Mouse (Mus musculus): ENCODE measurements around the gene Prpf31.
"Not testable (repeated sequence)": the region's sequence is repeated elsewhere in the genome, so short reads cannot be mapped to it uniquely, and the experiment has no call there.

Gene Prpf31

DNA sequence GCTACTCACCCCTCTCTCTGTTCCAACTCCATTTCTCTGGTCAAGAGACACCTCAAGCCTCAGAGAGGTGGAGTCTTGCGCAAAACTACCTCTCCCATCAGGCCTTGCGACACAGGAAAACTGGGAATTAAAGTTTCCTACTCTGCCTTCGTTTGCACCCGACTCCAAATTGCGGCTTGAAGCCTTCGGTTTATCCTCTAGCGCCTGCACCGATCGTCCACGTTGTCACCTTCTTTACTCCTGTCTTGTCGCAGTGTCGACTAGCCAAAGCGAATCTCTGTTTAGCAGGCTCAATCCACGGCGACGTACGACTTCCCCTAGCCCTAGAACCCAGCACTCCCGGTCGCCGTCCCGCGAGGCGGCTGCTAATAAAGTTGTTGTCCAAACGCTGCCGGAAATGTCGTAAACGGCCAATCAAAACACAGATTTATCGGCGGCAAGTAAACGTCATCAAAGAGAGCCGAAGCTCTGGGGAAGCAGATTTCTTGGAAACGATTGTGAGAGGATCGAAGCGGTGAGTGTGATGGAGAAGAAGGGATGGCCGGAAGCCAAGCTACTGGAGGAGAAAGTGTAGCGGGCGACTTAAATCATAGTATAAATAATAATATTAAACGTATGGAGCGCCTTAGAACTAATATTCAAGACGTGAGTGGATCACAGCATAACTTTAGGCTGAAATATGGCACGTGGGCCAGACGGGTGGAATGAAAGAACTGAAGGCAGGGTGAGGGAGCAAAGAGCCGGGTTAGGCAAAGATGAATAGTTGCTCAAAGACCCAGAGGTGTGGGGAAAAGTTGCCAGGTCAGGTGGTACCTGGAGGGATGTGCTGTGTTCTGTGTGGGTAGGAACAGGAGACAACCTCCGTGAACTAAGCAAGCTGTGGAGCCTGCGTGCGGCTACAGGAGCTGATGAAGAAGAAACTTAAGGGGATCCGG, at the start of gene Prpf31, which contains the start of gene Tfpt:
Gene Prpf31, plus strand, starts transcription at position 443 of the 935 bp plus-strand sequence.
Gene Tfpt, minus strand, starts transcription at position 387 of the 935 bp plus-strand sequence.
- DNase-seq (ENCODE audit: low spot score), result peak; percentile 87

DNA sequence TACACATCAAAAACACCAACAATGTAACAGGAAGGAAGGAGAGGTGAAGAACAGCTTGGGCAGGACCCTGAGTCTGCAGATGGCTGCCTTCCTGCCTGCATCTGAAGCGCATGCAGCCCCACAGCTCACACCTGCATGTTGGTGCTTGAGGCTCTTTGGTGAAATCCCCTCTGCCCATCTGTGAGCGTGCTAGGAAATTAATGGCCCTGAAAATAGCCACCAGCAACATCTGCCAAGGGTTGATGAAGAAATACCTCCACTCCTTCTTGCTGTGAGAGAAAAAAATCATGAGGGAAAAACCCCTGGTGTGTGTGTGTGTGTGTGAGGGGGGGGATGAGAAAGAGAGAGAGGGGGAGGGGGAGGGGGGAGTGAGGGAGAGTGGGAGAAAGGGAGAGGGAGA, 49.8 kb upstream of the Prpf31 start:
- DNase-seq (ENCODE audit: low spot score), result no peak

DNA sequence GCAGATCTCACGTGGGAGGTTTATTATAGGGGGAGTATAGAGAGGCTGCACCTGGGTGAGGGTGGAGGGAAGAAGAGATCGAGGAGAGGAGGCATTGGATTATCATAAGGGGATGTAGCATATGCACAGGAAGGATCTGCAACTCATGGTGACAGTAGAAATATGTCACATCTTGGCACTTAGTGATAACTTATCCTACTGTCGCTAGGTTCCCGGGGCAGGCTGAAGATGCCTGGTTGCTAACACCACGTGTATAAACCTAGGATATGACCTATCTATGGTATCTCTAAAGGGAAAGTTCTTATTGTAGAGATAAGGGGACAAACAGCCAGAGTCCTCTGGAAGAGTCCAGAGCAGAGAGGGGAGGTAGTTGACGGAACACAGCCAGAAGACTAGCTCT, 44.0 kb upstream of the Prpf31 start:
- no peak for DNase-seq (ENCODE audit: low spot score)

DNA sequence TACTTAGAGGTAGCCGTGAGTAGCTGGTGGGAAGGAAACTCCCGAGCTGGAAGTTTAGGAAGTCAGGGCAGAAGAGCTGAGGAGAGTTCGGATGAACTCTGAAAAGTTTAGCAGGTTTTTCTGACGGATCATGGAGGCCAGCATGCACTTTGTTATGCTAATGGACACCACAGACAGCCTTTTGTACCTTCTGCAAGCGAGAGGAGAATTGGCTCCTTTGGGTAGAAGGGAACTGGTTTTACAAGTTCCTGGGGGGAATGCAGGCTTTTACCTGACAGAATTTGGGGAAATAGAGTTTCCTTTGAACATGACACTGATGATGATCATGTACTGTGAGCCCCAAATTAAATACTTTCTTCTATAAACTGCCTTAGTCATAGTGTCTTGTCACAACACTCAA, 43.5 kb upstream of the Prpf31 start:
- DNase-seq (ENCODE audit: low spot score), result no peak

DNA sequence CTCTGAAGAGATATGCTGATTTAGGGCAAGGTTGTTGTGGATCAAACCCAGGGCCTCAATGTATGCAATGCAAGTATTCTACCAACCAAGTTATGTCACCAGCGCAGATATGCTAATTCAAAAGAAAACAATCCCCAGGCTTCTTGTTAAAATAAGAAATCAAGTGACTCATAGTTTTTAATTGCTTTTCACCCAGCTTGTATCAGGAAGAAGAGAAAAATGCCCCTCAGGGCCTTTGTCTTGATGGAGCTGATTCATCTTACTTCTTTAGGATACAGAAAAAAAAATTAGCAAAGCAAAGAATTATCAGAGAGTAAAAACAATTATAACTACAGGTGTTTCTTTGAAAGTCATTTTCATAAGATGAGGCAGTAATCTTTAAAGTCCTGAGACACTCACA, 42.5 kb upstream of the Prpf31 start:
- no peak for DNase-seq (ENCODE audit: low spot score)

DNA sequence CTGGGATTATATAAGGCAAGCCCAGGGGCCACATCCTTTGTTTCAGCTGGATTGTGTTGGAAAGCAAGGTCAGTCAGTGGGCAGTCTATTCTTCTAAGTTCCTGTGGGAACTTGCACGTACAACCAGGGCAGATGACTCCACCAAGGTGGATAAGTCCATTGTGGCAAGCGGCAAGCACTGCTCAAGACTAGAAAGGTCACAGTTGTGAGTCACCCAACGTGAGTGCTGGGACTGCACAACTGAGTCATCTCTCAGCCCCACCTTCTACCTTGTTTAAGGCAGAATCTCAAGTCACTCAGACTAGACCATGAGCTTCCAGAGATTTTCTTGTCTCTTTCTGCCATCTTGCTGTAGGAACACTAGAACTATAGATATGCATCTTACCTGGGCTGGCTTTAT, 39.2 kb upstream of the Prpf31 start:
- no peak for DNase-seq (ENCODE audit: low spot score)

DNA sequence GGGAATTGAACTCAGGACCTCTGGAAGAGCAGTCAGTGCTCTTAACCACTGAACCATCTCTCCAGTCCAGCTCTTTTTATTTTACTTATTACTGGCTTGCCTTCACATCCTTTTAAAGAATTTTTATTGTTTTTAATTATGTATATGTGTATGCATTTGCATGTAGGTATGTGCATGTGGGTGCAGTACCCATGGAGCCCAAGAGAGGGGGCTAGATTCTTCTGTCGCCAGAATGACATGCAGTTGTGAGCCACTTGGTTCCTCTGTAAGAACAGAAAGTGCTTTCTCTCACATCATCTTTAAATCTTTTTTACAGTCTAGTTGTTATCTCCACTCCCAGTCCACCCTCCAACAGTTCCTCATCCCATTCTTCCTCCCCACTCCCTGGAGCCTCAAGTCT, 38.3 kb upstream of the Prpf31 start:
- no peak for DNase-seq (ENCODE audit: low spot score)

DNA sequence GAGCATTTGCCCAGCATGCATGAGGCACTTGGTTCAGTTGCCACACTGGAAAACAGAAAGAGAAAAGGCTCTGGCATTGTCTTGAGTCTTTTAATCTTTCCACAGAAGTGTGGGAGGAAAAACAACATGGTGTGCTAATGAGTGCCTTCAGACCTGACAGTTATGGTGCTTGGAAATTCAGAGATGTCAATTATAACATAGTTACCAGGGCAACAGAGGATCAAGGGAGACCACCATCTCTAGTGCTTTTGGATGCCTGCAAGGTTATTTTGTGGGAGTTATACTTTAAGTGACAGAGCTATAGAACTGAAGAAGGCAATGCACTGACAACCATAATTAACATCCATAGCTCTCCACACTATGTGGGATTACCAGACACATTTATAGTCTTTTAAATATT, 35.9 kb upstream of the Prpf31 start:
- no peak for DNase-seq (ENCODE audit: low spot score)

DNA sequence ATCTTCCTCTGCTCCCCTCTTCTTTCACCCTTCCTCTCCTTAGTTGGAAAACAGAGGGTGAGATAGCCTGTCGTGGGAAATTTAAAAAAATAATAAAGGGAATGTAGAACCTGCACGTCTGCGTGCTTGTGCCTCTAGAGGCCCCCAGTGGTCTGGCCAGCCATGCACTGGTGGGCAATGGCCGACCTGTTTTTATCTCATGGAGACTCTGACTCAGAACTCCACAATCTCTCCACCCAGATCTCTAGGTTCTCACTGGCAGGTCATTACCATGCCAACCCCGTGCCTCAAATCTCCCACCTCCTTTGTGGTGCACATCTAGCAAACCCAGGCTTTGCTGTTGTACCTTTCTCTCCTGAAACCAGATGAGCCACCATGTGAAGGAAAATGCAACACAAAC, 35.1 kb upstream of the Prpf31 start:
- DNase-seq (ENCODE audit: low spot score), result no peak

DNA sequence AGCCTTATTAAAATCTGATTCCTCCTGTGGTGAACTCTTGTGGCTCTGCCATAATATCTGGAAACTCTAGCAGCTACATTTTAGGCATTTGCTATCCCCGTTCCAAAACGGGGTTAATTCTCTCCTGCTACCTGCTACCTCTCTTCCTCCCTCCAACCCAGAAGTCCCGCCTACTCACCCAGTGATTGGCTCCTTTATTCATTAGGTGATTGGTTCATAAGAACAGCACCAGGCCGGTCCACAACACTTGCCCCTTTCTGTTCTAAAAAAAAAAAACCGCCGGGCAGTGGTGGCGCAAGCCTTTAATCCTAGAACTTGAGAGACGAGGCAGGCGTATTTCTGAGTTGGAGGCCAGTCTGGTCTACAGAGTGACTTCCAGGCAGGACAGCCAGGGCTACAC, 34.6 kb upstream of the Prpf31 start:
- DNase-seq (ENCODE audit: low spot score), result no peak

DNA sequence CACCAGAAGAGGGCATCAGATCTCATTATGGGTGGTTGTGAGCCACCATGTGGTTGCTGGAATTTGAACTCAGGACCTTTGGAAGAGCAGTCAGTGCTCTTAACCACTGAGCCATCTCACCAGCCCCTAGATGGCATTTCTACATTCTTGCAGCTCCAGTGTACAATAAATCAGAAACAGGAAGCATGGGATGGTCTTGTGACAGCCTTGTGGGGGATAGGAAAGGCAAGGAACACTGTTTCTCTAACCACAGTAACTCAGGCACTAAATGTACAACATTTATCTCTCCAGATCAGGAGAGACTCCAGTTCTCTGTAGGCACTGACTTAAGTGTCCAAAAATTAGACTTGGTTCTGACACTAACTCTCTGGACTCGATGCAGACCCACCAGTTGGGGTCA, 32.0 kb upstream of the Prpf31 start:
- not testable (repeated sequence) for DNase-seq (ENCODE audit: low spot score)

DNA sequence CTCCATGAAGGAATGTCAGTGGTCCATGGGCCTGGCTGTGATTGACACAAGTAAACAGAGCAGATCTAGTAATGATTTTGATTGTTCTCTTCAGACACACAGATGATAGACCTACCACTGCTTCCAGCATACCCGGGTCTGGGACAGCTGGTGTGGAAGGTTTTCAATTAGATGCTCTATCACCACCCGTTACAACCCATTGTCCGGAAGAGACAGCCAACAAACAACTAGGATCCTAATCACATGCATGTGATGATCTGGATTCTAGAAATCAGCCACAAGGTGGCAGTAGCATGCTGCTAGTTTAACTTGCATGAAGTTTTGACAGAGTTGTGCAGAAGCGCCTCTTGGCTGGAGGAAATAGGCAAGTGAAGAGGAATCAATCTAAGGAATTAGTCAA, 28.7 kb upstream of the Prpf31 start:
- no peak for DNase-seq (ENCODE audit: low spot score)

DNA sequence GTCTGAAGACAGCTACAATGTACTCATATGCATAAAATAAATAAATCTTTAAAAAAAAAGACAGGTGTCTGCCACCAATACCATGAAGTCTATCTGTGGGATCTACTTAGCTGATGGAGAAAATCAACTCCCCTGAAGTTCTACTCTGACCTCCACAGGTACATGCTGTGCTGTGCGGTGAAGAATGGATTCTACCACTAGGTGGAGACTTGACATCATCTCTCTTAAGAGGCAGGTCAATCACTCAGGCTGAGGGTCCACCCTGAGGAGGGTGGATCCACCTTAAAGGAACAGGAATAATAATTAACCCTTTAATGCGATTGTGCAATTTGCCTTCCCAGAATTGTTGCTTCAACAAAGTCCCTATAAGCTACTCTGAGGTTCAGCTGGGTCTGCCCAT, 23.0 kb upstream of the Prpf31 start:
- no peak for DNase-seq (ENCODE audit: low spot score)

DNA sequence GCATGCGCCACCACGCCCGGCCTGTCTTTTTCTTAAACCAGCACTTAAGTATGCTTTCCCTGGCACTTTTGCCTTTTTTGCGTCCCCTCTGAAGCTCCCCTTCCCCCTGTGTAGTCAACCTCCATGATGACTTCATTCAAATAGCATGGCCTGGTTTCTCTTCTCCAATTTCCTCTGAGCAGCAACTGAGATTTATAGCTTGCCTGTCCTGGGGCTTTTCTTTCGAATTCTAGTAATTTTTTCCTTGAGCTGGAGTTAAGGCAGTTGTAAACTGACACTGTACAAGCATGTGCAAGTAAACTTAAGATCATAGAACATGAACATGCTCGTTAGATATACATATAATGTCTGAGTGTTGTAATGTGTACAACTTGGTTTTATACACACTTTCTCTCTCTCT, 22.4 kb upstream of the Prpf31 start:
- no peak for DNase-seq (ENCODE audit: low spot score)

DNA sequence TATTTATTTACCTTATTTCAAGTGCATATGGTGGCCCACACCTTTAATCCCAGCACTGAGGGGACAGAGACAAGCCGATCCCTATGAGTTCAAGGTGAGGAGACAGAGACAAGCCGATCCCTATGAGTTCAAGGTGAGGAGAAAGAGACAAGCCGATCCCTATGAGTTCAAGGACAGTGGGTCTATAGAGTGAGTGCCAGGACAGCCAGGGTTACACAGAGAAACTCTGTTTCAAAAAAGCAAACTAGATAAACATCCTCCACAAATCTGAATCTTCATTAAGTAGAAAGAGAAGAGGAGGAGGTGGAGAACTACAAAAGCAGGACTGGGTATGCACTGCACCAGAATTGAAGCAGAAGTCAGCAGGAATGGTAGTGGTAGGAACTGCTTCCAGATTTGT, 21.1 kb upstream of the Prpf31 start:
- DNase-seq (ENCODE audit: low spot score), result no peak

DNA sequence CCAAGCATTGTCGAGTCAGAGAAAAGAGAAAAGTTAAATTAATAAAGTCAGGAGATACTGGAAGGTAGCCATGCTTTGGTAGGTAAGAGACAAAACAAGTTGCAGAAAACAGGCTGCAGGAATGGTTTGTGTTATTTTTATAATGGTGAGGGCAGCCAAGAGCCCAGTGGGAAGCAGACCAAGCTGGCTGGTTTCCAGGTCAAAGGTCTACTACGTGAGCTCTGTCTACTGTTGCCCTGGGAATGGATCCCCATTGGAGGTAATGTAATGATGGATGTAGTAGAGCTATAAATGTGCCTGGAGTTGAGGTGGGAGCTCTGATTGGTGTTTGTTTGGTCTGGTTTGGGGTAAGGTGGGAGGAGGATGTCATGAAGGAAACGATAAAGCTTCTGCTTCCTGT, 20.7 kb upstream of the Prpf31 start:
- DNase-seq (ENCODE audit: low spot score), result peak; percentile 43

DNA sequence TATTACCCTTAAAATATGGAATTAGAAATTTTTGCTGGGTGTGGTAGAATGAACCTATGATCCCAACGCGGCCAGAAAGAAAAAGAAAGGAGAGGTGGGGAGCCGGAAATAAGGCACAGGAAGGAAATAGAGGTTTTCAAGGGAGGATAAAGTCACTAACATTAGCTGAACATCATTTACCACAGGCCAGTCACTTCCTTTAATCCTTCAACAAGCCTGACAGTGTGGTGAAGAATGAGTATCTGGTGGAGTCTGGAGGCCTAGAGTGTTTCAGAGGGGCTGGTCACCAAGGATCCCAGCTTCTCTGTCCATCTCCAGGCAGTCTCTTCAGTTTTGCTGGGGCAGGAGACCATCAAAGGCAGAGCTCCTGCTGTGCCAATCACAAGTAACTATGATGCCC, 19.3 kb upstream of the Prpf31 start:
- DNase-seq (ENCODE audit: low spot score), result no peak

DNA sequence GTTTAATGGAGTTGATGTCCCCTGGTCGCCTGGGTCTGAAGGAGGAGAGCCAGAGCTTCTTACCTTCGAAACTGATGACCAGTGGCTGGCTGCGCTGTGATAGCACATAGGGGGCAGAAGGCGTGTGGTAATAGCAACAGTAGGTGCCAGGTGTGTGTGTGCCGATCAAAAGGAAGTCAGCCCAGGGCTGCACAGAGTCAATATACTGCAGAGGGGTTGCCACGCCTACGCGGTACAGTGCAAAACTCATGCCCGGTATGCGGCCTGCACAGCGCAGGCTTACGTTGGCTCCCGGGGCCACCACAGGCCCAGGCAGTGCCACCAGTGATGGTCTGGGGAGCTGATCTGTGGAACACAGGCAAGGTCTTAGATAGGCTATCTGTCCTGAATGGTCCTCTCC, 18.8 kb upstream of the Prpf31 start:
- no peak for DNase-seq (ENCODE audit: low spot score)

DNA sequence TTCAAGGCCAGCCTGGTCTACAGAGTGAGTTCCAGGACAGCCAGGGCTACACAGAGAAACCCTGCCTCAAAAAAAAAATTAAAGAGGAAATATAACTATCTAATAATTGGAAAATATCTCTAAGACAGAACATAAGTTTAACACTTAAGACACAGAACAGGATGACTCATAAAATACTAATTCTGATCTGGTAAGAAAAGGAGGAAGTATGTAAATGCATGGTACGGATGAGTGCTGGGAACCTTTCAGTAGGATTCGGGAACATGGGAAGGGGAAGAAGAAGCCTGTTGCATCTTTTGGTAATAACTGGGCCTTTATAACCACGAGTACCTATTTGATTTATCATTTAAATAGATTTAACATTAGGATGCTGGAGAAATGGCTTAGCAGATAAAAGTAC, 15.8 kb upstream of the Prpf31 start:
- DNase-seq (ENCODE audit: low spot score), result no peak

DNA sequence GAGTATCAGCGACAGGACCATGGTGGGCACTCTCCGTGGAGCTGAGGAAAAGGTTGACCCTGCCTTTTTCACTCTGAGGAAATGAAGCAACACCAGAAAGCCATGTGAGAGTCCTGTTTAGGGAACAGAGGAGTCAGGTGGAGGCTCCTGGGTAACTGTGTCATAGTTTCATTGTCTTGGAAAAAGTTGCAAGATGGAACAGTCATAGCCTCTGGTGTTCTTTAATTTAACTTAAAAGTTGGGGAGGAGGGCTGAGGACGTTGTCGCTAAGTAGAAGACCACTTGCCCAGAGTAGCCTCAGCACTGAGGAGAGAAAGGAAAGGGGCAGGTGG, 13.8 kb upstream of the Prpf31 start, which contains the start of gene Oscar:
Gene Oscar, minus strand, starts transcription at position 101 of the 332 bp plus-strand sequence.
- DNase-seq (ENCODE audit: low spot score), result no peak

DNA sequence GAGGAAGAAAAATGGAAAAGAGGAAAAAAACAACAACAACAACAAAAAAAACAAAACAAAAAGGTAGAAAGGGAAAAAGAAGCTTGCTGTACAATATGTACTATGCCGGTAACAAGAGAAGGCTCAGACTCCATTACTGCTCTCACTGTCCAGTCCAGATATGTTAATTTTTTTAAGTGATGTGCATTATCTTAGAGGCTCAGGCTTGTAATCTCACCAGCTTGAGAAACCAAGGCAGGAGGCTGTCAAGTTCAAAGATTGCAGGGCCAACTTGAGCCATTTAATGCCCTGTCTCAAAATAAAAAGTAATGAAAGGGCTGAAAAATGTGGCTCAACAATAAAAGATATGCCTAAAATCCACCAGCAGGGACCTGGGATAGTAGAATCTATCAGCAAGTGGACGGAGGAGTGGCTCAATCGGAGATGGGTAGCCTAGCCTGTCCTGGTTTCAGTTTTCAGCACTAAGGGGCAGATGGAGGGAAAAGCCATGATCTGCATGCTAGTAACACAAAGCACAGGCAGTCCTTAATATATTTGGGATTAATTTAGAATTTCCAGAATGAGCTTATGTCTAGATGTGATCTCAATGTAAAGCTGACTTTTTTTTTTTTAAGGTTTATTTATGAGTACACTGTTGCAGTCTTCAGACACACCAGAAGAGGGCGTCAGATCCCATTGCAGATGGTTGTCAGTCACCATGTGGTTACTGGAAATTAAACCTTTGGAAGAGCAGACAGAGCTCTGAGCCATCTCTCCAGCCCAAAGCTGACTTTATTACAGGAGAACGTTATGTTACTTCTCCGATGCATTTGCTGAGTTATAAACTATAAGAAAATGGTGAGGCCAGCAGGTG, 13.2 kb upstream of the Prpf31 start:
- DNase-seq (ENCODE audit: low spot score), result no peak

DNA sequence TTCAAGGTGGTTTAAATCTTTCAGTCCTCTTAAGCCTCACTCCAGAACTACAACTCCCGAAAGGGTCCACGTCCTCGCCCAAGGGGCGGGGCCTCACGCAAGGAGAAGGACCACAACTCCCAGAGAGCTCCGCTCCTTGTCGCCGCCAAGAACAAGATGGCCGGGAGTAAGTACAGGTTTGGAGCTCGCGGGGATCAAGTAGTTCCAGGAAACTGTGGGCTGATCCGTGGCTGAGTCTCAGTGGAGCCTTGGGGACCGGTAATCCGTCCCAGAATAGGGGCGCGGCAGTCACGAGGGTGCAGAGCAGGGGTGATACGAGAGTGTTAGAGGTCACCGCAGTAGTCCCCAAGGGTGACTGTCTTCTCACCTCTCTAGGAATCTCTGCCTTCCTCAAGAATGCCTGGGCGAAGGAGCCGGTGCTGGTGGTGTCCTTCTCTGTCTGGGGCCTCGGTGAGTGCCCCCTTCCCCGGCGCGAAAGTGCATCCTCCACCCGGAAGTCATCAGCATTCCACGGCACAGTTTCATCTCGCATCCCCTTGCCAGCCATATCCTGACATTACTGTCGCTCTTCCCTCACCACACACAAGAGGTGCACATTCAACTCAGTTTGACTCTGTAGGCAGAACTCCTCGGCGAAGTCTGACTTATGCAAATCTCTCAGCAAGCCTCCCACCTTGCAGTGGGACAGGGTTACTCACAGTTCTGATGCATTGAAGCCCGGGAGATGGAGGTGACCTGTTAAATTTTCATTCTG, 12.4 kb upstream of the Prpf31 start, which contains the start of gene Ndufa3:
Gene Ndufa3, plus strand, starts transcription at position 132 of the 754 bp plus-strand sequence.
- DNase-seq (ENCODE audit: low spot score), result peak; percentile 81
